Mouse (Mus musculus): ENCODE measurements around the gene Cd163l1. TPM values are rescaled to one million over a fixed set of nuclear protein-coding genes. Genes with fewer than 3 reads are reported as not detected.

Gene Cd163l1
- polyA plus RNA-seq (2012; rRNA removed) = 0.94 and 1.0 TPM in 2 replicates

GRCm38 (mm10) chr7:140217967-140218366 is at the start of gene Cd163l1:
Gene Cd163l1 (plus strand): TSS chr7:140218267.

GRCm38 (mm10) chr7:140172936-140173335 is 45.1 kb upstream of the Cd163l1 start, which contains the start of gene Olfr523:
Gene Olfr523 (plus strand): TSS chr7:140173217.

GRCm38 (mm10) chr7:140205864-140206263 is 12.2 kb upstream of the Cd163l1 start, which contains the start of gene Olfr524:
Gene Olfr524 (minus strand): TSS chr7:140205964.

DNA sequence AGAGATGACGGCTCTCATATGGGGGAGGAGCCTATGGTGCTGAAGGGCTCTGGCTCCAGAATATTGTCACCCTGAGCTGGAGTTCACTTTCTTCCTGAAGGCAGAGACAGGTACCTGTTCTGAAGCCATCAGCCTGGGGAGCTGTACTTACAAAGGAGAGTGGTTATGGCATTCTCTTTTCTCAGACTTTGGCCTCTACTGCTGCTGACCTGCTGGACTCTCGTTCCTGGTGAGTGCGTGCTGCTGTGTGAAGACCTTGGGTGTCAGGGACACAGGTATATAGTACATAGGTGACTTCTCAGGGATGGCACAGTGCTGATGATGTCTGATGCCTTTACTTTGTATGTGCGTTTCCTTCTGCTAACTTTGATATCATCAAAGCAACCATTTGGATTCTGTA is 29.1 kb downstream of the Cd163l1 start, which contains the start of gene 5830411N06Rik:
5830411N06Rik (plus strand) TSS at position 69 of the 400 bp plus-strand sequence.

Other genes with a start within 250 kb of the Cd163l1 start
- gene 6430531B16Rik, start 239.5 kb upstream of the Cd163l1 start, polyA plus RNA-seq (2012; rRNA removed) = 5.4 and 5.9 TPM in 2 replicates
- gene Adam8, start 225.7 kb upstream of the Cd163l1 start, polyA plus RNA-seq (2012; rRNA removed) = 64.5 and 90.2 TPM in 2 replicates
- 66.3 and 117 TPM in 2 replicates for gene Zfp511, start 181.9 kb upstream of the Cd163l1 start, polyA plus RNA-seq (2012; rRNA removed)
- 36.3 and 43.5 TPM in 2 replicates for gene Tubgcp2, start 181.6 kb upstream of the Cd163l1 start, polyA plus RNA-seq (2012; rRNA removed)
- 1.1 and 1.6 TPM in 2 replicates for gene Msx3, start 169.2 kb upstream of the Cd163l1 start, polyA plus RNA-seq (2012; rRNA removed)
- 41.3 and 47.0 TPM in 2 replicates for gene Caly, start 135.7 kb upstream of the Cd163l1 start, polyA plus RNA-seq (2012; rRNA removed)
- 26.7 and 333 TPM in 2 replicates for gene Prap1, start 124.9 kb upstream of the Cd163l1 start, polyA plus RNA-seq (2012; rRNA removed)
- gene Fuom, start 115.8 kb upstream of the Cd163l1 start, polyA plus RNA-seq (2012; rRNA removed) = 71.6 and 73.8 TPM in 2 replicates
- 14.5 and 23.8 TPM in 2 replicates for gene Paox, start 102.5 kb upstream of the Cd163l1 start, polyA plus RNA-seq (2012; rRNA removed)
- gene Echs1, start 101.8 kb upstream of the Cd163l1 start, polyA plus RNA-seq (2012; rRNA removed) = 113 and 126 TPM in 2 replicates
- 24.4 and 25.1 TPM in 2 replicates for gene Mtg1, start 80.7 kb upstream of the Cd163l1 start, polyA plus RNA-seq (2012; rRNA removed)
- gene Sprn, start 63.4 kb upstream of the Cd163l1 start, polyA plus RNA-seq (2012; rRNA removed) = 2.7 and 2.9 TPM in 2 replicates
- not detected in 2 replicates for gene Olfr522, start 53.5 kb upstream of the Cd163l1 start, polyA plus RNA-seq (2012; rRNA removed)
- gene Olfr523, start 45.0 kb upstream of the Cd163l1 start, polyA plus RNA-seq (2012; rRNA removed) = not detected in 2 replicates
- gene Olfr524, start 12.3 kb upstream of the Cd163l1 start, polyA plus RNA-seq (2012; rRNA removed) = not detected in 2 replicates
- gene 5830411N06Rik, start 29.0 kb downstream of the Cd163l1 start, polyA plus RNA-seq (2012; rRNA removed) = 0.06 TPM in 1 of 2 replicates, not detected in the other
- not detected in 2 replicates for gene Olfr525, start 102.6 kb downstream of the Cd163l1 start, polyA plus RNA-seq (2012; rRNA removed)
- gene Olfr527, start 115.8 kb downstream of the Cd163l1 start, polyA plus RNA-seq (2012; rRNA removed) = not detected in 2 replicates
- gene Olfr60, start 143.4 kb downstream of the Cd163l1 start, polyA plus RNA-seq (2012; rRNA removed) = 0.17 TPM in 1 of 2 replicates, not detected in the other
- not detected in 2 replicates for gene Olfr530, start 158.1 kb downstream of the Cd163l1 start, polyA plus RNA-seq (2012; rRNA removed)
- gene Olfr531, start 184.7 kb downstream of the Cd163l1 start, polyA plus RNA-seq (2012; rRNA removed) = not detected in 2 replicates
- gene Olfr532, start 203.4 kb downstream of the Cd163l1 start, polyA plus RNA-seq (2012; rRNA removed) = not detected in 2 replicates
- not detected in 2 replicates for gene Olfr533, start 245.1 kb downstream of the Cd163l1 start, polyA plus RNA-seq (2012; rRNA removed)